ENCODE assay signal across 14 mouse cellular contexts in the genomic region with DNA sequence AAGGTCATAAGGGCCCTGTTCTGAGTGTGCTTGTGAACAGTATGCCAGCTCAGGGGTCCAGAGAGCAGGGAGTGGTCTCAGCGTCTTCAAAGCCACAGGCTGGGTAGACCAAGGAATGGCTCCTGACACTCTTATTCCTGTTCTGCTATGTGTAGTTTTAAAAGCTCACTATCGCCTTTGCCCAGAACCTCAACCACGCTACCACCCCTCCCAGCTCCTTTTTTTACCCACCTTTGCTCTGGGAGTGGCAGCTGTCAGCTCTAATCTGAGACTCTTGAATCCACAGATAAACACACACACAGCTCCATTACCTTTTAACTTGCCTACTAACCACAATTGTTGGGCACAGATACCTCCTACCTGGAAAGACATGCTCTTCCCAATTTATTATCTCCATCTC.
"Had no signal": no experiment of that assay in that cellular context is flagged by ENCODE, and none has a peak within 500 bp of the region (broad histone marks: within the 10 kb centered on the region; RNA-seq: fewer than 3 reads in every experiment).

No protein-coding gene starts in this region.

- H3K9me3 ChIP-seq: midbrain, embryonic 10.5 days; midbrain, embryonic 12.5 days; neural tube, embryonic 12.5 days had no signal

- H3K27ac ChIP-seq: midbrain, embryonic 10.5 days; midbrain, embryonic 12.5 days; neural tube, embryonic 12.5 days had no signal

- H3K27me3 ChIP-seq: midbrain, embryonic 12.5 days; neural tube, embryonic 12.5 days had no signal

- DNase-seq: lung, adult 18-20 months; lung, embryonic 14.5 days; lung, postnatal 10 days; lung, postnatal 4 days; midbrain, embryonic 14.5 days; right cerebral cortex, postnatal 14 days; spleen, adult 18-20 months; thymus, adult 18-20 months; thymus, postnatal 14 days; thymus, postnatal 36 days had no signal

- ATAC-seq: midbrain, embryonic 16.5 days had no signal

- H3K9ac ChIP-seq: lung, embryonic 14.5 days; midbrain, embryonic 12.5 days; neural tube, embryonic 12.5 days had no signal

- H3K4me2 ChIP-seq: lung, embryonic 14.5 days; midbrain, embryonic 12.5 days; neural tube, embryonic 12.5 days had no signal

- H3K36me3 ChIP-seq: midbrain, embryonic 10.5 days; midbrain, embryonic 12.5 days; neural tube, embryonic 12.5 days had no signal

- H3K4me3 ChIP-seq: midbrain, embryonic 10.5 days; midbrain, embryonic 12.5 days; neural tube, embryonic 12.5 days had no signal
